Mouse (Mus musculus): ENCODE measurements at regions not wholly inside any gene's neighbourhood (a gene's known extent, or its start where the extent isn't known, plus 50 kb on each side); places are given as distances from the start of the nearest gene placed in this dataset.

- no peak for DNase-seq (ENCODE audit: low read depth, low spot score)
Observed at GRCm38 (mm10) chr9:120811522-120811921, 117.5 kb upstream of the Ctnnb1 start.

DNA sequence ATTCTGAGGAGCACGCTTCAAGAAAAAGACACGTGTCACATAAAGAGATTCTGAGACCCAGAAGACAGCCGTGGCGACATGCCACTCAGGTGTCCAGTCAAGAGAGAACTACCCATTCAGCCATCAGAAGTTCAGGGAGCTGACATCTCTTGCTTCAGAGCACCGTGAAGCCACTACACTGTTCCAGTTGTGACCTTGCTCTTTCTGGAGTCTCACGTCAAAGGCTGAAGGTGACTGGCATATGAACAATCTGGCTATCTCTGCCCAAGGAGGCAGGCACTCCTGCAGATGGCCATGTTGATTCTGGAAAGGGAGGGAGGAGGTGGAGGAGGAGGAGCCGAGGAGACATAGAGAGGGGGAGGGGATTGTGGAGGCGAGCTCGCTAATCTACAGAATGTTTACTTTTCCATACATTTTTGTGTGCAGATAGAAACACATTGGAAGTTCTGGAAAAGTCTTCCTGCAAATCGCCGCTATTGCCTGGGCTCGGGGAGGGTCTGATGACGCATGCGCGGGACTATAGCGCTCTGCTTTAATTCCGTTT, 116.3 kb upstream of the Ctnnb1 start:
- no peak for DNase-seq (ENCODE audit: low read depth, low spot score)

DNA sequence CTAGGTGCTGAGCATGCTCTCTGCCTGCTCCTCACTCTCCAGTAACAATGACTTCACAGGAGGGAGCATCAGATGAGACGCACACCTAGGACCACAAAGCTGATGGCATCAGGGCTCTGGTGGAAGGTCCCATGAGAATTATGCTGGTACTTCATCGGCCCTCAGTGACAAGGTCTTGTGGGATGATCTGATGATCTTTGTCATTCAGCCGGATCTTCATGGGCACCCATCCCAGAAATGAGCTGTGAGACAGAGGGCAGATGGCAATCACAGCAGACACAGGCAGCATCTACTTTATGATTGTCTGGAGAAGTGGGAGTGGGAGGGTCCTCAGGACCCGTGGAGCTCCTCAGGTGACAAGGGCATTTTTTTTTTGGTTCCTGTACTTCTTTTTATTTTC, 114.7 kb upstream of the Ctnnb1 start:
- no peak for DNase-seq (ENCODE audit: low read depth, low spot score)

- DNase-seq (ENCODE audit: low read depth, low spot score) = no peak
Observed at GRCm38 (mm10) chr9:120818726-120819317, 110.2 kb upstream of the Ctnnb1 start.

DNA sequence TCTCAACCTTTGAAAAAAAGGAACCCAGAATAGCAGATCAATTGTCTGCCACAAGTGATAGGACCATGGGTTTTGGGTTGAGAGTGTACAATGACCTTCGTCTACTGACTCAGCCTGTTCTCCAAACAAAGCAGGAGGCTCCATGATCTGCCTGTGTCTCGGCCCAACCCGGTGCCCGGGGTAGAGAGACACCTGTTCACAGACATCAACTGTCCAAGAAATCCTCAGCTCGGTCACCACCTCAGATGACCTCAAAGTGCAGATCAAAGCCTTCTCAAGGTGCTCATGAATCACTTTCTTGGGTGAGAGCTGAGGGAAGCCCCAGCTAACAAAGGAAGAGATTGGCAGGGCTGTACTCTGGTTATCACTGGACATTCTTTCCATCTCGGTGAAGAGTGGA, 108.1 kb upstream of the Ctnnb1 start:
- no peak for DNase-seq (ENCODE audit: low read depth, low spot score)

GRCm38 (mm10) chr9:120823397-120823796, 105.6 kb upstream of the Ctnnb1 start:
- DNase-seq (ENCODE audit: low read depth, low spot score) = no peak

GRCm38 (mm10) chr9:120826266-120826665, 102.8 kb upstream of the Ctnnb1 start:
- DNase-seq (ENCODE audit: low read depth, low spot score) = no peak

GRCm38 (mm10) chr9:120830526-120830925, 98.5 kb upstream of the Ctnnb1 start:
- DNase-seq (ENCODE audit: low read depth, low spot score) = no peak

GRCm38 (mm10) chr9:120834166-120834565, 94.8 kb upstream of the Ctnnb1 start:
- no peak for DNase-seq (ENCODE audit: low read depth, low spot score)

GRCm38 (mm10) chr9:120835621-120836020, 93.4 kb upstream of the Ctnnb1 start:
- DNase-seq (ENCODE audit: low read depth, low spot score) = no peak

DNA sequence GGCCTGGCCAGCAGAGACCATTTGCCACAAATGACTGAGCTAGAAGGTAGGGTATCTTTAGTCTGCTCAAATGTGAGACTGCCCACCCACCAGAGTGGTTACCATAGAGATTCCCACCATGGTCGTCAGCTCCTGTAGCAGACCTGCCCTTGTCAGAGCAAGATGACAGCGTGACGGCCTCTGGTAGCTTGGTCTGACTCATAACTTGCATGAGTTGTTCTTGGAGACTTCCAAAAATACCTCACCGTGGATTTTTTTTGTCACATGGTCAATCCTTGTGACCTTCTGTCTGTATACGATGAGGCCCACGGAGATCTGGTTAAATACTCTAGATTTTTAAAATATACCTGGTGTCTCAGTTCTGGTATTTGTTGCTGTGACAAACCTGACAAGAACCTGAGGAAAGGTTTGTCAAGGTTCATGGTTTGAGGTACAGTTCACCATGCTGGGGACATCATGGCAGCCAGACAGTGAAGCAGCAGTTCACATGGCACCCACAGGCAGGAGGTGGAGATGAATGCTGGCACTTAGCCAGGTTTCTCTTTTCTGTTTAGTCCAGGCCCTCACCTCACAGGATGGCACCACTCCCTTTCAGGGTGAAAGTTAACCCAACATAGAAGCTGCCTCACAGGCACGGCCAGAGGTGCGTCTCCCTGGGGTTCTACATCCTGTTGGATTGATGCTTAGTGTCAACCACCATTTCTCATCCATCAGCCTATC, 91.4 kb upstream of the Ctnnb1 start:
- DNase-seq (ENCODE audit: low read depth, low spot score) = no peak

GRCm38 (mm10) chr9:120843753-120844152, 85.3 kb upstream of the Ctnnb1 start:
- DNase-seq (ENCODE audit: low read depth, low spot score) = no peak

GRCm38 (mm10) chr9:120845538-120845937, 83.5 kb upstream of the Ctnnb1 start:
- DNase-seq (ENCODE audit: low read depth, low spot score) = no peak

GRCm38 (mm10) chr9:120847649-120848048, 81.4 kb upstream of the Ctnnb1 start:
- no peak for DNase-seq (ENCODE audit: low read depth, low spot score)

GRCm38 (mm10) chr9:120848962-120849361, 80.1 kb upstream of the Ctnnb1 start:
- no peak for DNase-seq (ENCODE audit: low read depth, low spot score)

GRCm38 (mm10) chr9:120850092-120850491, 78.9 kb upstream of the Ctnnb1 start:
- no peak for DNase-seq (ENCODE audit: low read depth, low spot score)

DNA sequence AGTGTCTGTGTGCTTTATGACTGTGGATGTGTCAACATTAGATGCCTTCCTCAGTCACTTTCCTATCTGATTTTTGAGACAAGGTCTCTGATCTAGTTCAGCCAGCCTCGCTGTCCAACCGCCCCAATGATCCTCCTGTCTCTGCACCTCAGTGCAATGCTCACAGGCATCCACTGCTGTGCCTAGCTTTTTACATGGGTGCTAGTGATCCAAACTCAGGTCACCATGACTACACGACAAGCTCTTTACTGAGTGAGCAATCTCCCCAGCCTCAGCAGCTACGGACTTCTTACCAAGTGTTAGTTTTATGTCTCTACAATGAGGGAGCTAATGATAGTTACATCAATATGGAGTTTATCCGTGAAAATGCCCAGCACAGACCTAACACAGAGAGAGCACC, 77.1 kb upstream of the Ctnnb1 start:
- DNase-seq (ENCODE audit: low read depth, low spot score) = no peak

DNA sequence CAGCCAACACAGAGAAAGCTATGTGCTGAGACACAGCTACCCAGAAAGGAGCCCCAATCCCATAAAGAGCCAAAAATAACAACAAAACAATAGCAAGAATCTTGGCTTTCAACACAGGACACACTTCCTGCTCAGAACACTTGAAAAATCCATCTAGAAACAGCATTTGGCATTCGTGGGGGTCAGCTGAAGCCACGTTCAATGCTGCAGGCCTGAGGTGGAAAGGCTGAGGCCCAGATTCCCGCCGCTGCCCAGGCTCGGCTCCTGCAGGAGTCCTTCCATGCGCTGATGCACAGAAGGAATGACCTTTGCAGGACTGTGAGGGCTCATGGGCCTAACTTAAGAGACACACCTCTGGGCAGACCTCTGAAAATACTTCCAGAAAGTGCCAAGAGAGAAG, 76.4 kb upstream of the Ctnnb1 start:
- no peak for DNase-seq (ENCODE audit: low read depth, low spot score)

DNA sequence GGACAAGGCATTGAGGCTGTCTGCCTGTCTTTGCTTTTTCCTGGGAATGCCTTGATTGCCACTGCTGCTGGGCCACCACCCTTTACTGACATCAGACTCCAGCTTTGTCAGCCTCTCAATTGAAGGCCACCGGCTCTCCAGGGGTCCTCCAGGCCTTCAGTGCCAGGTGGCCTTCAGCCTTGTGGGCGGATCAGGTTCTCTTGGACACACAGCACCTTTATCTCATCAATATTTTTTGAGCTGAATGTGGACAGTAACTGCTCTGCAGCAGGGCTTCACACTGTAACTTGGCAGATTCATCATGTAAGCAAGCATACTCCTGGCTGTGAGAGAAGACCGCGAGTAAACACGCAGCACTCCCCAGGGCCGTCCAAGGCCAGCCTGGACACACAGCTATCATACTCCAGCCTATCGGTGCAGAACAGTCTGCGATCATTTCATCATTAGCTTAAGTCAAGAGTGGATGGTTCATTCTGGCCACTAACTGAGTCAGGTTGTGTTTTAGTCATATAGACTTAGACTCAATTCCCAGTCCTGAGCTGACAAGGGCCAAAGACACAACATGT, 75.9 kb upstream of the Ctnnb1 start:
- DNase-seq (ENCODE audit: low read depth, low spot score) = no peak

GRCm38 (mm10) chr9:120854351-120854750, 74.7 kb upstream of the Ctnnb1 start:
- no peak for DNase-seq (ENCODE audit: low read depth, low spot score)

DNA sequence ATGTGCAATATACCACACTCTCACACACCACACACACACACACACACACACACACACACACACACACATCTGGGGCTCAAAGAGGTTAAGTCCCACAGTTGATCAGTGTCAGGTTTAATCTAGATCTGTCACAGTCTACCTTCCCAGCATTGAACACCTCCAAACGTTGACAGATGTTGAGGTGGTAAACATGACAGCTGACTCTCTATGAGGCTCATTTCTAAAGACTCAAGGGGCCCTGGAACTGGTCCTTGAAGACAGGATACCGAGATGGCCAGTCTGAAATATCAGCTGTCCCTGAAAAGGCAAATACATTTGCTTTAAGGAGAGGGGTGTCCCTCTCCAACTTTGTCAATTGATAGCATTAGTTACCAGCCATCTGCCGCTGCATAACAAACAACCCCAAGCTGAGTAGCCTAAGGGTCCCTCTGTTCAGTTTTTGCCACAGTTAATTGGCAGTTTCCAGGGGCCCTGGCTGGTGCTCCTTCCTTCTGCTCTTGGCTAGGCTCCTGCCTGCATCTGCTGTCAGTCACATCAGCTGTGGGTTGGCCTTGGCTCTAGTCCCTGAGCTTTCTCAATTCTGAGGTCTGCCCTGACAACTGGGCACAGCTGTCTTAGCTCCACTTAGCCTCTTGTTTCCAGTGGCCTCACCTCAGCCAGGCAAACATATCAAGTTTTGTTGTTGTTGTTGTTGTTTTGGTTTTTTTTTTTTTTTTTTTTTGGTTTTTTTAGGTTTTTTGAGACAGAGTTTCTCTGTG, 73.5 kb upstream of the Ctnnb1 start:
- DNase-seq (ENCODE audit: low read depth, low spot score) = no peak

DNA sequence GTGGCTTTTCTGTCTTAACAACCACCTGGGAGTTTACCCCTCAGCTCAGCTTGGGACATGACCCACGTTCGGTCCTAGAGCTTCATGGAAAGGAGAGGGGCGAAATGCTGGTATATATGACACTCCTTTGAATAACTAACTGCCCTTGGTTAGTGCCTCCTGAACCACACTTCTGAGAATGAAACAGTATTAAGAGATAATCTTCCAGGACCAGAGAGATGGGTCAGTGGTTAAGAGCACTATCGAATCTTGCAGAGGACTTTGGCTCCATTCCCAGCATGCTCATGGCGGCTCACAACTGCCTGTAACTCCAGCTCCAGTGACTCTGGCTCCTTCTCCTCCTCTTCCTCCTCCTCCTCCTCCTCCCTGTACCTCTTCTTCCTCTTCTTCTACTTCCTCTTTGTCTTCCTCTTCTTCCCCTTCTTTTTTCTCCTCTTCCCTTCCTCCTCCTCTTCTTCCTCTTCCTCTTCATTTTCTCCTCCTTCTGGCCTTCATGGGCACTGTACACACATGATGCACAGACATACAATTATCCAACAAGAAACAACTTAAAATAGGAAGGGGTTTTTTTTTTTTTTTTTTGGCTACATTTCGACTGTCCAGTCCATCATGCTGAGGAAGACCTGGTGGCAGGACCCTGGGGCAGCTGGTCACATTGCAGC, 71.0 kb upstream of the Ctnnb1 start:
- DNase-seq (ENCODE audit: low read depth, low spot score) = no peak
